In the genomic region with DNA sequence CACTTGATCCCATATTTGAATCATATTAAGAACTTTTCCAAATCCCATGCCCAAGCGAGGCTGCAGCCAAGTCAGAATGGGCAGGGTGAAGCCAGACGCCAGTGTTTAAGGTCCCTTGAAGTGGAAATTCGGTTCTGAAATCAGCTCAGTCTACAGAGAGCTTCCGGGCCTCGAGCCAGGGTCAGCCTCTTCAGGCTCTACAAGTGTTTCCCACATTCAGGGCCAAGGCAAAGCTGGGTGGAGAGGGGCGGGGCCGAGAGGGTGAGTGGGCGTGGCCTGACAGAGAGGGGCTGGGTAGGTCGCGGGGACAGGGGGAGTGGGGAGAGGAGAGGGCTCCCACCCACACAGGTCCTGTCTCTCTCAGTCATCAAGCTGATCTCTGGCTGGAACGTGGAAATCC, we compare ENCODE assay signal across 8 mouse cellular contexts. TPM values are rescaled to one million over a fixed set of nuclear protein-coding genes. Genes with fewer than 3 reads are reported as not detected.
DNase-seq lines count a peak whose midpoint lies in the region; ATAC-seq and TF ChIP-seq lines count a peak whose summit lies in the region.

No protein-coding gene starts in this region.

- H3K4me3 ChIP-seq in hindbrain, embryonic 16.5 days (ENCODE audit: low read length): no peak overlapping the region
- H3K4me3 ChIP-seq in hindbrain, embryonic 13.5 days: no peak overlapping the region
- no peak overlapping the region for H3K4me3 ChIP-seq in embryonic facial prominence, embryonic 11.5 days (ENCODE audit: low read depth, low read length)
- H3K4me3 ChIP-seq in hindbrain, postnatal 0 days (ENCODE audit: low read length): no peak overlapping the region

- no peak for TF ChIP-seq CTCF in hindbrain, postnatal 0 days (IDR thresholded peaks at IDR 0.05; ENCODE audit: low read depth)

- no peaks in the 10 kb centered on the region for H3K9me3 ChIP-seq in hindbrain, embryonic 16.5 days (ENCODE audit: control insufficient read depth, low read length)
- no peaks in the 10 kb centered on the region for H3K9me3 ChIP-seq in hindbrain, embryonic 13.5 days
- H3K9me3 ChIP-seq in embryonic facial prominence, embryonic 11.5 days (replicated peaks; ENCODE audit: control insufficient read depth, low read length): no peaks in the 10 kb centered on the region
- H3K9me3 ChIP-seq in hindbrain, postnatal 0 days (ENCODE audit: low read length): no peaks in the 10 kb centered on the region

- peak; percentile 52 for DNase-seq in Muller cell, postnatal 12 days (ENCODE audit: inconsistent ontology term)
- DNase-seq in embryonic facial prominence, embryonic 11.5 days (ENCODE audit: low spot score): peak; percentile 8
- peak; percentile 57 for DNase-seq in hindbrain, postnatal 0 days (ENCODE audit: low spot score)
- DNase-seq in skeletal muscle tissue, adult 2 months (ENCODE audit: low read depth, low spot score): peak; percentile 46
- DNase-seq in cerebellum, adult 8-10 months: no peak
- no peak for DNase-seq in B cell, adult 2 months

- H3K27me3 ChIP-seq in hindbrain, embryonic 16.5 days (replicated peaks; ENCODE audit: control insufficient read depth, insufficient read depth, low read length): no peaks in the 10 kb centered on the region
- 0 out of 2 replicates have a peak, but pooled peaks cover 5% of the 10 kb centered on the region for H3K27me3 ChIP-seq in hindbrain, embryonic 13.5 days
- H3K27me3 ChIP-seq in embryonic facial prominence, embryonic 11.5 days (ENCODE audit: control insufficient read depth, insufficient read depth, low read length): no peaks in the 10 kb centered on the region
- no peaks in the 10 kb centered on the region for H3K27me3 ChIP-seq in hindbrain, postnatal 0 days (ENCODE audit: insufficient read depth, low read length)

- no peaks in the 10 kb centered on the region for H3K36me3 ChIP-seq in hindbrain, embryonic 16.5 days (ENCODE audit: control insufficient read depth, insufficient read depth, low read length)
- no peaks in the 10 kb centered on the region for H3K36me3 ChIP-seq in hindbrain, embryonic 13.5 days
- no peaks in the 10 kb centered on the region for H3K36me3 ChIP-seq in embryonic facial prominence, embryonic 11.5 days (replicated peaks; ENCODE audit: control insufficient read depth, insufficient read depth, low read depth, low read length)
- no peaks in the 10 kb centered on the region for H3K36me3 ChIP-seq in hindbrain, postnatal 0 days (ENCODE audit: insufficient read depth, low read length)

- no peak overlapping the region for H3K4me2 ChIP-seq in hindbrain, embryonic 16.5 days (ENCODE audit: low read length)
- no peak overlapping the region for H3K4me2 ChIP-seq in hindbrain, embryonic 13.5 days
- H3K4me2 ChIP-seq in embryonic facial prominence, embryonic 11.5 days (ENCODE audit: low read depth, low read length): no peak overlapping the region
- H3K4me2 ChIP-seq in hindbrain, postnatal 0 days (ENCODE audit: low read depth, low read length): no peak overlapping the region

- H3K9ac ChIP-seq in hindbrain, embryonic 16.5 days (ENCODE audit: low read depth, low read length): no peak overlapping the region
- H3K9ac ChIP-seq in hindbrain, embryonic 13.5 days: no peak overlapping the region
- H3K9ac ChIP-seq in embryonic facial prominence, embryonic 11.5 days (replicated peaks; ENCODE audit: low read length): no peak overlapping the region
- no peak overlapping the region for H3K9ac ChIP-seq in hindbrain, postnatal 0 days (replicated peaks; ENCODE audit: low read length)

- 41% methylated on average over 11 of the region's 11 CpGs for WGBS in hindbrain, embryonic 16.5 days
- WGBS in hindbrain, embryonic 13.5 days: 24% methylated on average over 11 of the region's 11 CpGs
- WGBS in embryonic facial prominence, embryonic 11.5 days: 32% methylated on average over 11 of the region's 11 CpGs
- WGBS in hindbrain, postnatal 0 days: 17% methylated on average over 11 of the region's 11 CpGs

- ATAC-seq in hindbrain, embryonic 16.5 days: 0 out of 2 replicates have a peak, but pooled peaks have one; percentile 56
- ATAC-seq in hindbrain, embryonic 13.5 days (ENCODE audit: low FRiP score): no peak
- ATAC-seq in embryonic facial prominence, embryonic 11.5 days (replicated peaks; ENCODE audit: insufficient number of reproducible peaks, low FRiP score, low TSS enrichment, low read depth): no peak
- ATAC-seq in hindbrain, postnatal 0 days: peak; percentile 65

- no peak overlapping the region for H3K27ac ChIP-seq in hindbrain, embryonic 16.5 days (ENCODE audit: low read depth, low read length)
- H3K27ac ChIP-seq in hindbrain, embryonic 13.5 days: no peak overlapping the region
- H3K27ac ChIP-seq in embryonic facial prominence, embryonic 11.5 days (replicated peaks; ENCODE audit: low read depth, low read length): no peak overlapping the region
- H3K27ac ChIP-seq in hindbrain, postnatal 0 days: no peak overlapping the region

- no peaks in the 10 kb centered on the region for H3K4me1 ChIP-seq in hindbrain, embryonic 16.5 days (ENCODE audit: control insufficient read depth, insufficient read depth, low read depth, low read length)
- H3K4me1 ChIP-seq in hindbrain, embryonic 13.5 days (replicated peaks): 0 out of 2 replicates have a peak, but pooled peaks cover 6% of the 10 kb centered on the region
- H3K4me1 ChIP-seq in embryonic facial prominence, embryonic 11.5 days (ENCODE audit: control insufficient read depth, insufficient read depth, low read length): no peaks in the 10 kb centered on the region; the same call in 1 of the 2 replicates
- no peaks in the 10 kb centered on the region for H3K4me1 ChIP-seq in hindbrain, postnatal 0 days (ENCODE audit: insufficient read depth, low read length)

RNA-seq across cellular contexts. Expression of a gene that starts 38.4 kb away (rescaled TPM):
- polyA plus RNA-seq in hindbrain, embryonic 16.5 days (2015; fragmentation: Nextera tagmentation; extraction: Ambion mirVana): 0.90 and 0.99 TPM in 2 replicates
- 0.12 and 0.13 TPM in 2 replicates for polyA plus RNA-seq in hindbrain, embryonic 13.5 days (2015; fragmentation: Nextera tagmentation; extraction: Ambion mirVana)
- polyA plus RNA-seq in embryonic facial prominence, embryonic 11.5 days (2014; fragmentation: Nextera tagmentation; extraction: Ambion mirVana): 0.31 TPM in 1 of 2 replicates, not detected in the other
- total RNA-seq in hindbrain, postnatal 0 days (2014; rRNA removed): 0.58 and 2.0 TPM in 2 replicates
- 1.4 and 1.6 TPM in 2 replicates for polyA plus RNA-seq in hindbrain, postnatal 0 days (2015; fragmentation: Nextera tagmentation; extraction: Ambion mirVana)

RNA-seq across cellular contexts. Expression of a gene that starts 57.6 kb away (rescaled TPM):
- polyA plus RNA-seq in hindbrain, embryonic 16.5 days (2015; fragmentation: Nextera tagmentation; extraction: Ambion mirVana): 144 and 166 TPM in 2 replicates
- 228 and 241 TPM in 2 replicates for polyA plus RNA-seq in hindbrain, embryonic 13.5 days (2015; fragmentation: Nextera tagmentation; extraction: Ambion mirVana)
- 421 and 489 TPM in 2 replicates for polyA plus RNA-seq in embryonic facial prominence, embryonic 11.5 days (2014; fragmentation: Nextera tagmentation; extraction: Ambion mirVana)
- 52.8 and 61.0 TPM in 2 replicates for total RNA-seq in hindbrain, postnatal 0 days (2014; rRNA removed)
- polyA plus RNA-seq in hindbrain, postnatal 0 days (2015; fragmentation: Nextera tagmentation; extraction: Ambion mirVana): 147 and 155 TPM in 2 replicates

Comparison
In these comparisons a context has a peak if more than half of its experiments do, and no peak if none do; other contexts are left out.
1. ATAC-seq: peak in hindbrain, embryonic 16.5 days (single experiment) and hindbrain, postnatal 0 days (single experiment); none in hindbrain, embryonic 13.5 days (single experiment) and embryonic facial prominence, embryonic 11.5 days (single experiment).
2. DNase-seq: peak in Muller cell, postnatal 12 days (single experiment), embryonic facial prominence, embryonic 11.5 days (single experiment), hindbrain, postnatal 0 days (single experiment) and skeletal muscle tissue, adult 2 months (single experiment); none in cerebellum, adult 8-10 months (single experiment) and B cell, adult 2 months (0 of 2).